Mouse (Mus musculus) CD4-positive, CD25-positive, alpha-beta regulatory T cell, adult 4 months (primary cell): ENCODE results near the gene Lsr. TPM values are rescaled to one million over a fixed set of nuclear protein-coding genes. Genes with fewer than 3 reads are reported as not detected.

ENCODE experiments used
- ATAC-seq: one replicate; pipeline ENCODE4 v1.8.0; 2017
- polyA plus RNA-seq, 2 experiments: library from polyadenylated mRNA; unstranded; fragments of 100-300 nt; shearing (Covaris generic); gene quantifications; one replicate each; pipeline ENCODE4 v1.2.1; 2017

The Lsr gene
- 1 to 10 TPM; 1.8 to 2.6 TPM for polyA plus RNA-seq

- no peak for ATAC-seq
Measured at GRCm38 (mm10) chr7:30973251-30973500, at the start of gene Lsr. TSS of gene Lsr (minus strand) at chr7:30973464.

- ATAC-seq: no peak
Measured at GRCm38 (mm10) chr7:31017104-31017901, 44.0 kb upstream of the Lsr start.

- no peak for ATAC-seq
Measured at GRCm38 (mm10) chr7:31012971-31013370, 39.7 kb upstream of the Lsr start.

- ATAC-seq: no peak
Measured at GRCm38 (mm10) chr7:31008889-31009288, 35.6 kb upstream of the Lsr start.

- no peak for ATAC-seq
Measured at GRCm38 (mm10) chr7:31008175-31008574, 34.9 kb upstream of the Lsr start.

GRCm38 (mm10) chr7:31007775-31008174, 34.5 kb upstream of the Lsr start:
- no peak for ATAC-seq

- peak; percentile 88 for ATAC-seq
Measured at GRCm38 (mm10) chr7:31002650-31003049, 29.4 kb upstream of the Lsr start.

- peak; percentile 66 for ATAC-seq
Measured at GRCm38 (mm10) chr7:31000505-31001020, 27.3 kb upstream of the Lsr start.

GRCm38 (mm10) chr7:30996491-30996890, 23.2 kb upstream of the Lsr start:
- ATAC-seq: no peak

- ATAC-seq: no peak
Measured at GRCm38 (mm10) chr7:30993986-30994385, 20.7 kb upstream of the Lsr start.

GRCm38 (mm10) chr7:30992148-30992547, 18.9 kb upstream of the Lsr start:
- ATAC-seq: no peak

- ATAC-seq: no peak
Measured at GRCm38 (mm10) chr7:30988519-30989162, 15.4 kb upstream of the Lsr start.

GRCm38 (mm10) chr7:30985357-30985756, 12.1 kb upstream of the Lsr start:
- no peak for ATAC-seq

- ATAC-seq: no peak
Measured at GRCm38 (mm10) chr7:30981703-30982102, 8.4 kb upstream of the Lsr start.

- peak; percentile 94 for ATAC-seq
Measured at GRCm38 (mm10) chr7:30973501-30974289, 431 bp upstream of the Lsr start, which contains the start of gene Fam187b. TSS of gene Fam187b (plus strand) at chr7:30973790.

GRCm38 (mm10) chr7:30972426-30973250, 626 bp downstream of the Lsr start:
- no peak for ATAC-seq

- no peak for ATAC-seq
Measured at GRCm38 (mm10) chr7:30971901-30972300, 1.4 kb downstream of the Lsr start.

GRCm38 (mm10) chr7:30969174-30969573, 4.1 kb downstream of the Lsr start:
- ATAC-seq: no peak

- ATAC-seq: no peak
Measured at GRCm38 (mm10) chr7:30968611-30969010, 4.7 kb downstream of the Lsr start.

GRCm38 (mm10) chr7:30966657-30967056, 6.6 kb downstream of the Lsr start:
- ATAC-seq: no peak

- no peak for ATAC-seq
Measured at GRCm38 (mm10) chr7:30965677-30966076, 7.6 kb downstream of the Lsr start.

- no peak for ATAC-seq
Measured at GRCm38 (mm10) chr7:30964366-30964765, 8.9 kb downstream of the Lsr start.
